Mouse (Mus musculus): ENCODE measurements around the gene Pgbd5. TPM values are rescaled to one million over a fixed set of nuclear protein-coding genes. Genes with fewer than 3 reads are reported as not detected.
"Not testable (repeated sequence)": the region's sequence is repeated elsewhere in the genome, so short reads cannot be mapped to it uniquely, and the experiment has no call there.

Pgbd5 gene
- polyA plus RNA-seq, 1 experiment from 2014 or later = 6.1 TPM

DNA sequence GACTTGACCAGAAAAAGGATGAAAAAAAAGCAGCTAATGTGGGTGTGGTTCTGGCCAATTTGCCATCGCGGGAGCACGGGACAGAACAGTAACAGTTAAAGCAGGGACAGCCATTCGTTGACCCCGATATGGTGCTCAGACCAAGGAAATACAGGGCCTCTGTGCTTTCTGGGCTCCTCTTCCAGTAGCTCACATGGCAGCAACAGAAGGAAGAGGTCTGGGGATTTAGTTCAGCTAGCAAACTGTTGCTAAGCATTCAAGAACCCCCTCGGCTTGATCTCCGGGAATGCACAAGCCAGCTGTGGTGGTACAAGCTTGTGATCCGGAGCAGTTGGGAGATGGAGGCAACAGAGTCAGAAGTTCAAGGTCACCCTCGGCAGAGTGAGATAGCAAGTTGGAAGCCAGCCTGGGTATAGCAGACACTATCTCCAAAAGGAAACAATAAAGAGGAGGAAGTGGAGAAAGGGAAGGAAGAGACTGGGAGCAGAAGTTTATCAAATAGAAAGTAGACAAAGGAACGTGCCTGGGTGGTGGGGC, 3.7 kb downstream of the Pgbd5 start:
- no peak overlapping the region for H3K4me3 ChIP-seq (ENCODE audit: low read depth, low read length)
- H3K4me1 ChIP-seq (ENCODE audit: control insufficient read depth, insufficient read depth, low read length) = peaks cover 4% of the 10 kb centered on the region; the same call in 1 of the 2 replicates
- DNase-seq (ENCODE audit: low spot score) (no peak), ATAC-seq (ENCODE audit: insufficient read depth, low FRiP score, low TSS enrichment) (no peak)
- H3K4me2 ChIP-seq (ENCODE audit: low read depth) = no peak overlapping the region
- H3K27ac ChIP-seq (ENCODE audit: low read depth, low read length) = no peak overlapping the region
- H3K9ac ChIP-seq (ENCODE audit: low read length) = no peak overlapping the region
- WGBS = 70% methylated on average over 10 of the region's 10 CpGs
- no peaks in the 10 kb centered on the region for H3K36me3 ChIP-seq (ENCODE audit: control insufficient read depth, insufficient read depth, low read length)
- no peaks in the 10 kb centered on the region for H3K9me3 ChIP-seq (ENCODE audit: control insufficient read depth, low read length)
- H3K27me3 ChIP-seq (ENCODE audit: control insufficient read depth, insufficient read depth, low read length) = peaks cover 12% of the 10 kb centered on the region

DNA sequence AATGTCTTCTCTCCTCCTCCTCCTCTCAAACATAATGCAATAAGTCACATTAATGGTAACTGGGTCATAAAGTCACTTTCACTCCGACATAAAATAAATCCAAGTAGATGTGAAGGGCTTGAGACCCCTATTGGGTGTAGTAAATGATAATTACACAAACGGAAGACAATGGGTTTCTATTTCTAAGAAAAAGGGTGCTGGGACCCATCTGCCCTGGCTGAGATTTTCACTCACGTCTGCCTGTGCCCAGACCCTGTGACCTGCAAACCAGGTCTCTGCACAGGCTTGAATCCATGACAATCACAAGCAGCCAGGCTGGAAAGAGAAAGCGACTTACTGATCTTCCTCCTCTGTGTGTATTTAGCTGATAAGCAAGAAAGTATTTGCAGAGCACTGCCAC, 4.3 kb downstream of the Pgbd5 start:
- Histone ChIP-seq H3K4me2 (ENCODE audit: low read depth) (peak overlapping the region; percentile 96; the same call in 1 of the 2 replicates), H3K4me1 (ENCODE audit: control insufficient read depth, insufficient read depth, low read length) (peaks cover 4% of the 10 kb centered on the region; the same call in 1 of the 2 replicates), H3K36me3 (ENCODE audit: control insufficient read depth, insufficient read depth, low read length) (no peaks in the 10 kb centered on the region), H3K9ac (ENCODE audit: low read length) (no peak overlapping the region), H3K9me3 (ENCODE audit: control insufficient read depth, low read length) (no peaks in the 10 kb centered on the region), H3K27ac (ENCODE audit: low read depth, low read length) (peak overlapping the region; percentile 50; the same call in 1 of the 2 replicates), H3K27me3 (ENCODE audit: control insufficient read depth, insufficient read depth, low read length) (peaks cover 12% of the 10 kb centered on the region), H3K4me3 (ENCODE audit: low read depth, low read length) (no peak overlapping the region)
- 42% methylated on average over 4 of the region's 4 CpGs for WGBS
- DNase-seq (ENCODE audit: low spot score) (no peak), ATAC-seq (ENCODE audit: insufficient read depth, low FRiP score, low TSS enrichment) (no peak)

DNA sequence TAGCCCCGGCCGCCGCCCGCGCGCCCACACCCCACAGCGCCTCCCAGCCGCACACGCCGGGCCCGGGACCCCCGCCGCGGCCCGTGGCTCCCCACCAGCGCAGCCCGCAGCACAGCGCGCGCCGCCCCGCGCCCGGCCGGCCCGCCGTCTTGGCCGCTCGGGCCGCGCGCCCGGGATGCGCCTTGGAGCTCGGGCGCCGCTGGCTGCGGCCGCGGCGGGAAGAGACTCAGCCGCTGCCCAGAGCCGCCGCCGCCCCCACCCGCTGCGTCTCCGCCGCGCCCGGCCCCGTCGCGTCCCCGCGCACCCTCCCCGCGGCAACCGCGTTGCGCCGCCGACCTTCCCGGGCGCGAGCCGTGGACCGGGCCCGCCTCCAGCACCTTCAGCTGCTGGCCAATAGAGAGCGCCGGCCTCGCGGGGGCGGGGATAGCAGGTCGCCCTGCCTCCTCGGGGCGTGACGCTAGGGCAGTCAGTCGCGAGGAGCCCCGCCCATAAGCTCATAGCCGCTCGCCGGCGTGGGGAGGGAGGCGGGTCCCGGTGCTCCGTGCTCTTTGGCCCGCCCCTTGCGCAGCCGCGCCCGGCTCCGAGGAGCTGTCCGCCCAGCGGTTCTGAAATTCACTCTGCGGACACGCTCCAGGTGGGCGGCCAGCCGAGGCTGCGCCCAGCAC, 5.2 kb downstream of the Pgbd5 start:
- Histone ChIP-seq H3K4me2 (ENCODE audit: low read depth) (peak overlapping the region; percentile 96), H3K4me1 (ENCODE audit: control insufficient read depth, insufficient read depth, low read length) (peaks cover 4% of the 10 kb centered on the region; the same call in 1 of the 2 replicates), H3K27ac (ENCODE audit: low read depth, low read length) (peak overlapping the region; percentile 50), H3K9me3 (ENCODE audit: control insufficient read depth, low read length) (no peaks in the 10 kb centered on the region), H3K4me3 (ENCODE audit: low read depth, low read length) (peak overlapping the region; percentile 78), H3K27me3 (ENCODE audit: control insufficient read depth, insufficient read depth, low read length) (peaks cover 12% of the 10 kb centered on the region), H3K9ac (ENCODE audit: low read length) (peak overlapping the region; percentile 70), H3K36me3 (ENCODE audit: control insufficient read depth, insufficient read depth, low read length) (no peaks in the 10 kb centered on the region)
- ATAC-seq (ENCODE audit: insufficient read depth, low FRiP score, low TSS enrichment) = peak; percentile 95
- peak; percentile 98 for DNase-seq (ENCODE audit: low spot score)
- WGBS = under 1% methylated on average over 73 of the region's 101 CpGs

DNA sequence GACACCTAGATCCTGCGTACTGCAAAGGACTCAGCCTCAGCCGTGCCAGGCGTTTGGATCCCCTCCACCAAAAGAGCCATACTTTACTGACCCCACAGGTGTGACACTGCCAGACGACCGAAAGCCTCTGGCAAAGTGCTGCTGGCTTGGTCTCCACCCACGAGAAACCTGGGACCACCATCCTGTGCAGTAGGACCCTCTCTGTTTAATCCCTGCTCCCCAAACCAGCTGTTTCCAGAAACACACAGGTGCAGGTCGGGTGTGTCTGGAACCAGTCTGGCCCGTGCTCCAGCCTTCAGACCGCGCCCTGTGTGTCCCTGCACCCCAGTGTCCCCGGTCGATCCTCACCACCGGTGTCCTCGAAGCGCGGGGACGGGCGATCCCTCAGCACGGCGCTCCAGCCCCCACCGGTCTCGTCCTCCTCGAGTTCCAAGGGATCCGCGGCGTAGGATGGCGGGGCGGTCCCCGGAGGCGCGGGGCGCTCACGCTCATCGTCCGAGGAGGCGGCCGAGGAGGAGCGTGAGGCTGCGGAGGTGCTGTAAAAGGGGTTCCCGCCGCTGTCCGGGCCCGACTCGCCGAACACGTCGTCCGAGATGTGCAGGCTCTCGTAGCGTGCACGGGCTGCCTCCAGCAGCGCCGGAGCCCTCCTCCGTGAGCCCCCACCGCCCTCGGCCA, 5.9 kb downstream of the Pgbd5 start:
- peak overlapping the region; percentile 96 for H3K4me2 ChIP-seq (ENCODE audit: low read depth)
- H3K9me3 ChIP-seq (ENCODE audit: control insufficient read depth, low read length) = no peaks in the 10 kb centered on the region
- peak overlapping the region; percentile 78 for H3K4me3 ChIP-seq (ENCODE audit: low read depth, low read length)
- no peak overlapping the region for H3K27ac ChIP-seq (ENCODE audit: low read depth, low read length)
- H3K36me3 ChIP-seq (ENCODE audit: control insufficient read depth, insufficient read depth, low read length) = no peaks in the 10 kb centered on the region
- peak overlapping the region; percentile 70 for H3K9ac ChIP-seq (ENCODE audit: low read length)
- ATAC-seq (ENCODE audit: insufficient read depth, low FRiP score, low TSS enrichment) (peak; percentile 17; the same call in 1 of the 2 replicates), DNase-seq (ENCODE audit: low spot score) (peak; percentile 32)
- H3K4me1 ChIP-seq (ENCODE audit: control insufficient read depth, insufficient read depth, low read length) = peaks cover 4% of the 10 kb centered on the region; the same call in 1 of the 2 replicates
- 2% methylated on average over 43 of the region's 56 CpGs for WGBS
- peaks cover 12% of the 10 kb centered on the region for H3K27me3 ChIP-seq (ENCODE audit: control insufficient read depth, insufficient read depth, low read length)

DNA sequence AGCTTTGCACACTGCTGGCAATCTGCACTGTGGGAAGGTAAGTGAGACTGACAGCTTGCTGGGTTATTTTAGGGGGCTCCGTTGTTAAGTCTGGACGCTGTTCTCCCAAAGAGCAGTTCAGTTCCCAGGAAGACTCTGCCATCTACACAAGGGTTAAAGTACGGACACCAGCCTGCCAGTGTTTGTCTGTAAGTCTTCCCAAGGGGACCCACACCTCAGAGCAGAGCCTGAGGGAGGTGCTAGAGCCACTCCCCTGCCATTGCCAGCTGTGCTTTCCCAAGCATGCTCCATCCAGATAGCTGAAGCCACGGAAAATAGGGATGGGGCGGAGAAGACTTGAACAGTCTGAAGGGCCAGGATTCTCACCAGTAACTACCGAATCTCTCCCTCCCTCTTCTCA, 8.6 kb downstream of the Pgbd5 start:
- no peak for DNase-seq (ENCODE audit: low spot score)
- no peaks in the 10 kb centered on the region for H3K36me3 ChIP-seq (ENCODE audit: control insufficient read depth, insufficient read depth, low read length)
- ATAC-seq (ENCODE audit: insufficient read depth, low FRiP score, low TSS enrichment) = no peak

DNA sequence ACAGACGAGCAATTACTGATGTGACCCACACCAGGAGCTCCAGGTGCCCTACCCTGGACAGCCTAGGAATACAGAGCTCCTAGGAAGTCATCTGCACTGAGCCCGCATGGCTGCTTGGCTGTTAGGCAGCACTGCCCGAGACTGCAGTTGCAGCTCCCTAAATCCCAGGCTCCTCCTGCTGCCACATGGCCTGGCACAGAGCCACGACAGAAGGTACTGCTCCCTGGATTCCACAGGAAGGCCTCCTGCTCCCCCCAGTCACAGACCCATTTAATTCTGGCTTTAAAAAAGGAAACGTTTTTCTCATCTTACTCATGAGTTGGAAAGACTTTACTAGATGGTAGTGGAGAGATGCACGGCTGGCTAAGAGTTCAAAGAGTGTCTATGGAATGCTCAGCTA, 10.0 kb downstream of the Pgbd5 start:
- DNase-seq (ENCODE audit: low spot score) = no peak
- H3K27ac ChIP-seq (ENCODE audit: low read depth, low read length) = no peak overlapping the region
- peaks cover 4% of the 10 kb centered on the region; the same call in 1 of the 2 replicates for H3K4me1 ChIP-seq (ENCODE audit: control insufficient read depth, insufficient read depth, low read length)
- no peaks in the 10 kb centered on the region for H3K36me3 ChIP-seq (ENCODE audit: control insufficient read depth, insufficient read depth, low read length)
- peaks cover 12% of the 10 kb centered on the region for H3K27me3 ChIP-seq (ENCODE audit: control insufficient read depth, insufficient read depth, low read length)
- H3K9me3 ChIP-seq (ENCODE audit: control insufficient read depth, low read length) = no peaks in the 10 kb centered on the region
- H3K4me3 ChIP-seq (ENCODE audit: low read depth, low read length) = no peak overlapping the region
- H3K9ac ChIP-seq (ENCODE audit: low read length) = no peak overlapping the region
- ATAC-seq (ENCODE audit: insufficient read depth, low FRiP score, low TSS enrichment) = no peak
- H3K4me2 ChIP-seq (ENCODE audit: low read depth) = no peak overlapping the region
- 56% methylated on average over 6 of the region's 6 CpGs for WGBS

More for the DNA sequence above, 8.6 kb downstream of the Pgbd5 start:
- H3K4me2 ChIP-seq (ENCODE audit: low read depth) = no peak overlapping the region
- WGBS = 53% methylated on average over 6 of the region's 6 CpGs
- H3K4me1 ChIP-seq (ENCODE audit: control insufficient read depth, insufficient read depth, low read length) = peaks cover 4% of the 10 kb centered on the region; the same call in 1 of the 2 replicates
- no peak overlapping the region for H3K4me3 ChIP-seq (ENCODE audit: low read depth, low read length)
- no peaks in the 10 kb centered on the region for H3K9me3 ChIP-seq (ENCODE audit: control insufficient read depth, low read length)
- H3K27ac ChIP-seq (ENCODE audit: low read depth, low read length) = no peak overlapping the region
- H3K9ac ChIP-seq (ENCODE audit: low read length) = no peak overlapping the region
- H3K27me3 ChIP-seq (ENCODE audit: control insufficient read depth, insufficient read depth, low read length) = peaks cover 12% of the 10 kb centered on the region

DNA sequence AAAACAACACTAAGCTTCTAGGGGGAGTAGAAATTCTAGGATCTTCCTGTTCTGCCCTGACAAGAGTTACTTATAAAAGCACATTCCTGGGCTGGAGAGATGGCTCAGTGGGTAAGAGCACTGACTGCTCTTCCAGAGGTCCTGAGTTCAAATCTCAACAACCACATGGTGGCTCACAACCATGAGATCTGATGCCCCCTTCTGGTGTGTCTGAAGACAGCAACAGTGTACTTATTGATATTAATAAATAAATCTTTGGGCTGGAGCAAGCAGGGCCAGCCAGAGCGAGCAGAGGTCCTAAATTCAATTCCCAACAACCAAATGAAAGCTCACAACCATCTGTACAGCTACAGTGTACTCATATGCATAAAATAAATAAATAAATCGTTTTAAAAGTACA, 10.7 kb downstream of the Pgbd5 start:
- H3K4me3 ChIP-seq (ENCODE audit: low read depth, low read length); H3K27ac ChIP-seq (ENCODE audit: low read depth, low read length); H3K4me2 ChIP-seq (ENCODE audit: low read depth); H3K36me3 ChIP-seq (ENCODE audit: control insufficient read depth, insufficient read depth, low read length); DNase-seq (ENCODE audit: low spot score); H3K9ac ChIP-seq (ENCODE audit: low read length); ATAC-seq (ENCODE audit: insufficient read depth, low FRiP score, low TSS enrichment); H3K4me1 ChIP-seq (ENCODE audit: control insufficient read depth, insufficient read depth, low read length); H3K9me3 ChIP-seq (ENCODE audit: control insufficient read depth, low read length): not testable (repeated sequence)
- peaks cover 12% of the 10 kb centered on the region for H3K27me3 ChIP-seq (ENCODE audit: control insufficient read depth, insufficient read depth, low read length)
- WGBS = 79% methylated on average over 2 of the region's 2 CpGs

DNA sequence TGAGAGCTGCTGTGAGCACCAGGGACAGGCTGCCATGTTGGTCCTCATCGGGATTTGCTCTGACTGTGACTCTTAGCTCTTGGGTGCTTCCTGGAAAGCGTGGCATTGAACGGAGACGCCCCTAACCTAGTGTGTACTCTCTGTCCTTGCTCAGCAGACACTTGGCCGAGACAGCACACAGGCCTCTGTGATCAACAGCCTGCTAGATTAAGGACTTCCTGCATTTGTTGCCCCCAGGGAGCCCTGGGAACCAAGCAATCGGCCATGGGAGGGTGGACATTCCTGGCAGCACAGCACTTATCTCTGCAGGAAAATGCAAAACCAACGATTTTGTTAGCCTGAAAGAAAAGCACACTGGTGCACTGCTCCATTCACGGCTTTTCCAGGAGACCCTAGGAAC, 18.0 kb downstream of the Pgbd5 start:
- Histone ChIP-seq H3K36me3 (ENCODE audit: control insufficient read depth, insufficient read depth, low read length) (no peaks in the 10 kb centered on the region), H3K4me2 (ENCODE audit: low read depth) (no peak overlapping the region), H3K9me3 (ENCODE audit: control insufficient read depth, low read length) (no peaks in the 10 kb centered on the region), H3K27me3 (ENCODE audit: control insufficient read depth, insufficient read depth, low read length) (no peaks in the 10 kb centered on the region), H3K27ac (ENCODE audit: low read depth, low read length) (no peak overlapping the region), H3K9ac (ENCODE audit: low read length) (no peak overlapping the region), H3K4me1 (ENCODE audit: control insufficient read depth, insufficient read depth, low read length) (no peaks in the 10 kb centered on the region; the same call in 1 of the 2 replicates), H3K4me3 (ENCODE audit: low read depth, low read length) (no peak overlapping the region)
- 57% methylated on average over 8 of the region's 8 CpGs for WGBS
- DNase-seq (ENCODE audit: low spot score) (no peak), ATAC-seq (ENCODE audit: insufficient read depth, low FRiP score, low TSS enrichment) (no peak)

Measured in neural tube, embryonic 11.5 days (tissue).